Mouse (Mus musculus) embryo, embryonic 9.5 days (tissue): ENCODE data around the gene Stat5a.

Source experiments
- DNase-seq: peaks from one replicate; pipeline ENCODE4 v3.0.0-alpha.2; 2017; ENCODE audit errors: extremely low spot score

Stat5a gene

GRCm38 (mm10) chr11:100836923-100837702 is 22.0 kb upstream of the Stat5a start:
- DNase-seq: no peak

- DNase-seq: no peak
Observed at GRCm38 (mm10) chr11:100838894-100839293, 20.3 kb upstream of the Stat5a start.

GRCm38 (mm10) chr11:100839523-100839922 is 19.6 kb upstream of the Stat5a start:
- DNase-seq: no peak

DNA sequence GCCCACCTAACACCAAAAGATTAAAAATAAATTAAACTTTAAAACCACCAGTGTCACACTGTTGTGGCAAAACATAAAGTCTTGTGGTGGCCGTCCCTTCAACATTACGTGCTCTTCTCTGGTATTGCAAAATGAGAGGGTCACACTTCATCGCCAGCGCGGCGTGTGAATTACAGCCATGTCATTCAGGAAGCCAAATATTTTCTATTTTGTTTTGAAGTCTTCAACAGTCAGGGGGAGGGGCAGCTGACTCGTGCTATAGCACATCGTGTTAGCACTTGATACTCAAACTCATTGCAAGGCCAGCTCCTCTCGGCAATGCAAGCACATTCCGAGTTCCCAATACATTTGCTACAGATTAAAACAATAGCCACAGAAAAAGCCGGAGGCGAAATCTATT is 18.3 kb upstream of the Stat5a start:
- no peak for DNase-seq

GRCm38 (mm10) chr11:100842025-100842424 is 17.1 kb upstream of the Stat5a start:
- no peak for DNase-seq

DNA sequence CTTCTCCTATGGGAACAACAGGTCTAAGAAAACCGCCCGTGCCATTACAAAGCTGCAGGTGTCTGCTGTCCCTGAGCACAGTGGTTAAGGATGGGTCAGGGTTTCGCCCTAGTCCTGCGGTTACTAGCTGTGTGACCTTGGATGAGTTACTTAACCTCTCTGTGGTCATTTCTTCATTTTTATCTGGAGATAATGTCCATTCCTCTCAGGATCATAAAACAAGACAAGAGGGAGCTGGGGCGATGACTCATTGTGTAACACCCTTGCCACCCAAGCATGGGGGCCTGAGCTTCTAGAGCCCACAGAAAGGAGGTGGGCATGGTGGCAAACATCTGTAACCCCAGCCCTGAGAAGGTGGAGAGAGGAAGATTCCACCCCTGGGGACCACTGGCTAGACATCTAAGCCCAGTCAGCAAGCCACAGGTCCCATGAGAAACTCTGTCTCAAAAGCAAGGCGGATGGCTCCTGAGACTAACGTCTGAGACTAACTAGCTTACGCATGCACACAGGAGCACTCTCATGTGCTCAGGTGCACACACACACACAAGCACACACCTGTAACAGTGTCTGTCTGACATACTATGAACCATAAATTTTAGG is 16.0 kb upstream of the Stat5a start:
- no peak for DNase-seq

GRCm38 (mm10) chr11:100844121-100844520 is 15.0 kb upstream of the Stat5a start:
- no peak for DNase-seq

GRCm38 (mm10) chr11:100845793-100846192 is 13.4 kb upstream of the Stat5a start:
- no peak for DNase-seq

- DNase-seq: no peak
Observed at GRCm38 (mm10) chr11:100847572-100847971, 11.6 kb upstream of the Stat5a start.

DNA sequence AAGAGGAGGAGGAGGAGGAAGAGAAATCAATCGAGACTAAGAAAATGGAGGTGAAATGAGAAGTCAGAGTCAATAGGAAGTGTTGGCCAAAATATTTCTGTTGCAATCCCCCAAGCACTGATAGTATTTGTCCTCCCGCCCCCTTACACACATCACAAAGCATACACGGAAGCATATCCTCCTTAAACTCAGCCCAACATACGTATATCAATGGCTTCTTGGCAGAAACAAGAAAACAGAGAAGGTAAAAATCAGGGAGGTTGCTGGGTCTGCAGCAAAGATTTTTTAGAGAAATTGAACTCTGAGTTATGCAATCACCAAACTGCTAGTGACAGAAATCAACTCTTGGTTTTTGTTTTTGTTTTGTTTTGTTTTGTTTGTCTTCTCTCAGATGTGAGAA is 11.1 kb upstream of the Stat5a start:
- DNase-seq: no peak

GRCm38 (mm10) chr11:100848789-100849379 is 10.3 kb upstream of the Stat5a start:
- no peak for DNase-seq

DNA sequence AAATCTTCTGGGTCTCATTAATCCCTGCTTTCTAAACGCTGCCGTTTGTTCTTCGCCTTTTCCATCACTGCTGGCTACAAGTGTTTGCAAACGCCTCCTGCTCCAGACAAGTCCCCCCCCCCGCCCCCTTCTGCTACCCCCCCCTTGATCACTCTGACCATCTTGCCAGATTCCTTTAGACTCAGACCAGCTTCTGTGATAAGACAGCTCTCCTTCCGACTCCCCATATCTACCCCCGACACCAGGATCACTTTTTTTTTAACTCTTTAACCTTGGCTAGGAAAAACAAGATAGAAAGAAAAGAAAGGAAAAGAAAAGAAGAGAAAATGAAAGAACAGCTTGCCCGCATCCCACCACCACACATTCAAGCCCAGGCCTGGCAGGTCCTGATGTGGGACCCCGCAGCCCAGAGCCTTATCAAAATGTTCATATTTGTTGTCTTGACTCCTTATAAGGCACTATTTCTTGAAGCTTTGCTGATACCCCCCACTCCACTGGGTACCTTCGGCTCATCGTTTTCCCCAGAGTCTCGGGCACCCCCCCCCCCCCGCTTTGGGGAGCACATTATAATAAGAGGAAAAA is 9.6 kb upstream of the Stat5a start:
- no peak for DNase-seq

- DNase-seq: peak; percentile 76
Observed at GRCm38 (mm10) chr11:100850038-100850777, 8.9 kb upstream of the Stat5a start, which contains the start of gene Stat5b. TSS of gene Stat5b (minus strand) at chr11:100850724.

DNA sequence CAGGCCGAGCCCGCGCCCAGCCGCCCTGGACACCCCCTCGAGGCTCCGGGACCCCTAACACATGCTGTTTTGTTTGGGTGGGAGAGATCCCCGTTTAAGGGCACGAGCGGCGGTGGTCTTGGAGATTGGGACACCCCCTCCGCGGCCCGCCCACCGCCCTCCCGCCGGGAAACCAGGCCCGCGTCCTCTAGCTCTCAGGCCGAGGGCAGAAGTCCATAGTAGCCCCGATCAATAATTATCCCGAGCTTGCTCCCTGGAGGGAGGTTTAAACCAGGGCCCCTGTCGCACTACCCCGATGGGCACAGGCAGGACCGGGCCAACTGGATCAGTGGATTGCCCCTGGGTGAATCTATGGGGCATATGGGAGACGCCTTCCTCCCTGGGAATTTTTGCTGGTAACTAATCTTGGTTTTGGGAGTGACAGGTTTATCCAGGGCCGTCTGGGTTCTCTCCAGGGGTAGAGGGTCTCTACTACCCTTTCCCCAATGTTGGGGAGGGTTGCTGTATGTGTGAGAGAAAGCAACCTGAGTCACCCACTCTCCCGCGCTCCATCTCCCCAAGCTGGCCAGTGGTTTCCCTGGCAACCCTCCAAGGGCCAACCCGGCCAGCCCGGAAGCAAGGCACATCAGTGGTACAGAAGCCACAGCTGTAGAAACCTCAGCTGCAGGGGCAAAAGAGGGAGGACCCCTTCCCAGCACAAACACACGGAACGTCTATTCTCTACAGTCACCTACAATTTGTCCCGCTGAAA is 8.2 kb upstream of the Stat5a start:
- peak; percentile 72 for DNase-seq

GRCm38 (mm10) chr11:100852088-100852487 is 7.1 kb upstream of the Stat5a start:
- DNase-seq: no peak

DNA sequence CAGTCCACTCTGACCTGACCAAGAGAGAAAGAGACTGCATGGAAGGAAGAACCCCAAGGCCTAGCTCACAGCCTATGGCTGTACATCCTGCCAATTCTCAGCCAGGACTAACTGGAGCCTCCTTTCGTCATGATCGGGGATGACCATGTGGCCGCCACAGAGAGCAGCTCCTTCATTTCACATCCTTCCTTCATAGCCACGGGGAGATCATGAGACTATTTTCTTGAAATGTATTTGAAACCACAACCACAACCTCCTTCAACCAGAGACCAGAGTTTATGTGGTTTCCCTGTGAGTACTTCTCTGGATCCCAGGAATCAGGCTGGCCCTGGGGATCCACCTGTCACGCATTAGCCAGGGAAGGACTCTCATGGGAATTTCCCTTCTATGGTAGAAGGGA is 6.1 kb upstream of the Stat5a start:
- no peak for DNase-seq

GRCm38 (mm10) chr11:100854268-100854667 is 4.9 kb upstream of the Stat5a start:
- DNase-seq: no peak

GRCm38 (mm10) chr11:100855178-100855577 is 4.0 kb upstream of the Stat5a start:
- DNase-seq: no peak

DNA sequence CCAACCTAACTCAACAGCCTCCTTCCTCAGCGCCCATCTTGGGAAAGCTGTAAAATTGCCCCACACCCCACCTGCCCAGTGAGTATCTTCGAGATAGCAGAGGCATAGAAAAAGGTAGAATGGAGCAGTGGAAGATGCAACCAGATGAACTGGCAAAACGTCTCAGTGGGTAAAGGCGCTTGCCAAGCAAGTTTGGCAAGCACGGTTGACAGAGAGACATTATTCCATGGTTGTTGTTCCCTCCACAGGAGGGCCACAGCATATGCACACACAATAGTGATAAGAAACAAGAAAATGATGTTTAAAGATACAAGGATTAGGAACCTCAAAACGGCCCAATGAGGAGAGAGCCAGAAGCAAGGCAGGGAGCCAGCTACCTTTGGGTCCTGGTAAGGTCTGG is 1.2 kb upstream of the Stat5a start:
- DNase-seq: no peak

DNA sequence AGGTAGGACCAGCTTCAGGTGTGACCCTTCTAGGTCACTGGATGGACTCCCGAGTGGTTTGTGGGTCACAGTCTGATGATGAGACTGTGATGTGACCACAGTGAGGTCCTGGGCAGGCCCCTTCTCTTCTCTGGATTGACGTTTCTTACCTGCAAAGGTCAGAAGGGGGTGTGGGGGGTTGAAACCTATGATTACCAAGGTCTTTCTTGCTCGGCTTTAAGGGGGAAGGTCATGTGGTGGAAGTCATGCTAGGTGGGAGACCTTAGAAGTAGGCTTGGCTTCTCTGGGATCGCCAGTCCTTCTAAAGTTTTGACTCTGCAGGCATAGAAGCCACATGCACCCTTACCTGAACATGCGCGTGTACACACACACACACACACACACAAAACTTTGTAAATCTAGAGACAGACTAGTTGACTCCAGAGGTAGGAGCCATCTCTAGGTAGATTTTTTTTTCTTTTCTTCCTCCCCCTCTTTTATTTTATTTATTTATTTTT is 476 bp downstream of the Stat5a start:
- DNase-seq: no peak
